Mouse (Mus musculus): ENCODE measurements at regions not wholly inside any gene's neighbourhood (a gene's known extent, or its start where the extent isn't known, plus 50 kb on each side); places are given as distances from the start of the nearest gene placed in this dataset.

DNA sequence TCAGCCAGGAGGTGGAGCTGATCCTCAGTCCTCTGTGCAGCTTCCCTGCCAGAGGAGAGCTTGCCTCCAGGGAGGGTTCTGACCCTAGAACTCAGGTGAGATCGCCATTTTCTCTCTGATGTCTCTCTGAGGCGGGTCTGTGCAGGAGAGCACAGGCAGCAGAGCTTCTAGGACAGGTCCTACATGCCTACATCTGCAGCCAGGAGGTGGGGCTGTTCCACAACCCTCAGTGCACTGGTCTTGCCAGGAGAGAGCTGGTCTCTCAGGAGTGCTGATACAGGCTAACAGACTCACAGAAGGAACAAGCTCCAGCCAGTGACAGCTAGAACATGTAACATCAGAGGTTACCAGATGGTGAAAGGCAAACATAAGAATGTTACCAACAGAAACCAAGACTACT, 165.4 kb downstream of the Tmem17 start:
- no peak overlapping the region for H3K9ac ChIP-seq (ENCODE audit: low read depth, low read length)
- no peaks in the 10 kb centered on the region for H3K27me3 ChIP-seq (ENCODE audit: insufficient read depth, low read length)
- no peaks in the 10 kb centered on the region for H3K36me3 ChIP-seq (ENCODE audit: insufficient read depth, low read length)
- no peak overlapping the region for H3K4me2 ChIP-seq (ENCODE audit: low read length)
- H3K4me3 ChIP-seq (replicated peaks; ENCODE audit: low read depth, low read length): no peak overlapping the region
- no peaks in the 10 kb centered on the region for H3K9me3 ChIP-seq (replicated peaks; ENCODE audit: low read length)
- H3K4me1 ChIP-seq (replicated peaks; ENCODE audit: insufficient read depth, low read length): no peaks in the 10 kb centered on the region
- DNase-seq (ENCODE audit: low spot score): no peak
- H3K27ac ChIP-seq: no peak overlapping the region
- no peak for ATAC-seq (replicated peaks; ENCODE audit: low FRiP score, low read depth)
- WGBS: 39% methylated on average over 2 of the region's 2 CpGs
- peak; percentile 68 for TF ChIP-seq CTCF (IDR thresholded peaks at IDR 0.05; ENCODE audit: low read depth)

GRCm38 (mm10) chr11:22684576-22684975, 172.7 kb downstream of the Tmem17 start:
- WGBS: 83% methylated on average over 4 of the region's 4 CpGs
- no peak for ATAC-seq (replicated peaks; ENCODE audit: low FRiP score, low read depth)

GRCm38 (mm10) chr11:22690829-22691228, 169.9 kb downstream of the B3gnt2 start:
- H3K4me1 ChIP-seq (replicated peaks; ENCODE audit: insufficient read depth, low read length): no peaks in the 10 kb centered on the region
- no peak overlapping the region for H3K4me2 ChIP-seq (ENCODE audit: low read length)
- H3K9me3 ChIP-seq (replicated peaks; ENCODE audit: low read length): no peaks in the 10 kb centered on the region
- H3K36me3 ChIP-seq (ENCODE audit: insufficient read depth, low read length): no peaks in the 10 kb centered on the region
- TF ChIP-seq CTCF (IDR thresholded peaks at IDR 0.05; ENCODE audit: low read depth): no peak
- no peaks in the 10 kb centered on the region for H3K27me3 ChIP-seq (ENCODE audit: insufficient read depth, low read length)
- 94% methylated on average over 3 of the region's 3 CpGs for WGBS
- H3K9ac ChIP-seq (ENCODE audit: low read depth, low read length): no peak overlapping the region
- no peak for DNase-seq (ENCODE audit: low spot score)
- ATAC-seq (replicated peaks; ENCODE audit: low FRiP score, low read depth): no peak
- H3K4me3 ChIP-seq (replicated peaks; ENCODE audit: low read depth, low read length): no peak overlapping the region
- H3K27ac ChIP-seq: no peak overlapping the region

More at GRCm38 (mm10) chr11:22684576-22684975, 172.7 kb downstream of the Tmem17 start:
- H3K4me1 ChIP-seq (replicated peaks; ENCODE audit: insufficient read depth, low read length): no peaks in the 10 kb centered on the region
- DNase-seq (ENCODE audit: low spot score): no peak
- H3K4me2 ChIP-seq (ENCODE audit: low read length): no peak overlapping the region
- H3K4me3 ChIP-seq (replicated peaks; ENCODE audit: low read depth, low read length): no peak overlapping the region
- no peak overlapping the region for H3K27ac ChIP-seq
- H3K36me3 ChIP-seq (ENCODE audit: insufficient read depth, low read length): no peaks in the 10 kb centered on the region
- H3K27me3 ChIP-seq (ENCODE audit: insufficient read depth, low read length): no peaks in the 10 kb centered on the region
- no peaks in the 10 kb centered on the region for H3K9me3 ChIP-seq (replicated peaks; ENCODE audit: low read length)
- no peak for TF ChIP-seq CTCF (IDR thresholded peaks at IDR 0.05; ENCODE audit: low read depth)
- H3K9ac ChIP-seq (ENCODE audit: low read depth, low read length): no peak overlapping the region

GRCm38 (mm10) chr11:22692281-22692857, 168.4 kb downstream of the B3gnt2 start:
- Histone ChIP-seq H3K4me1 (replicated peaks; ENCODE audit: insufficient read depth, low read length) (no peaks in the 10 kb centered on the region), H3K9me3 (replicated peaks; ENCODE audit: low read length) (no peaks in the 10 kb centered on the region), H3K36me3 (ENCODE audit: insufficient read depth, low read length) (no peaks in the 10 kb centered on the region), H3K27me3 (ENCODE audit: insufficient read depth, low read length) (no peaks in the 10 kb centered on the region), H3K27ac (no peak overlapping the region), H3K9ac (ENCODE audit: low read depth, low read length) (no peak overlapping the region), H3K4me2 (ENCODE audit: low read length) (no peak overlapping the region), H3K4me3 (replicated peaks; ENCODE audit: low read depth, low read length) (no peak overlapping the region)
- DNase-seq (ENCODE audit: low spot score) (no peak), ATAC-seq (replicated peaks; ENCODE audit: low FRiP score, low read depth) (no peak)
- TF ChIP-seq CTCF (IDR thresholded peaks at IDR 0.05; ENCODE audit: low read depth): no peak
- WGBS: 76% methylated on average over 5 of the region's 5 CpGs

GRCm38 (mm10) chr11:22692941-22693341, 167.8 kb downstream of the B3gnt2 start:
- WGBS: 42% methylated on average over 1 of the region's 1 CpGs
- Histone ChIP-seq H3K9ac (ENCODE audit: low read depth, low read length) (no peak overlapping the region), H3K9me3 (replicated peaks; ENCODE audit: low read length) (no peaks in the 10 kb centered on the region), H3K27ac (no peak overlapping the region), H3K27me3 (ENCODE audit: insufficient read depth, low read length) (no peaks in the 10 kb centered on the region), H3K4me3 (replicated peaks; ENCODE audit: low read depth, low read length) (no peak overlapping the region), H3K36me3 (ENCODE audit: insufficient read depth, low read length) (no peaks in the 10 kb centered on the region), H3K4me2 (ENCODE audit: low read length) (no peak overlapping the region), H3K4me1 (replicated peaks; ENCODE audit: insufficient read depth, low read length) (no peaks in the 10 kb centered on the region)
- DNase-seq (ENCODE audit: low spot score) (no peak), ATAC-seq (replicated peaks; ENCODE audit: low FRiP score, low read depth) (no peak; the same call in 1 of the 2 replicates)
- peak; percentile 36; the same call in 1 of the 2 replicates for TF ChIP-seq CTCF (IDR thresholded peaks at IDR 0.05; ENCODE audit: low read depth)

- no peak for ATAC-seq (replicated peaks; ENCODE audit: low FRiP score, low read depth)
These were observed 167.4 kb downstream of the B3gnt2 start for GRCm38 (mm10) chr11:22693376-22693775.

GRCm38 (mm10) chr11:22693984-22694383, 166.8 kb downstream of the B3gnt2 start:
- no peak overlapping the region for H3K4me2 ChIP-seq (ENCODE audit: low read length)
- H3K27me3 ChIP-seq (ENCODE audit: insufficient read depth, low read length): no peaks in the 10 kb centered on the region
- no peak overlapping the region for H3K9ac ChIP-seq (ENCODE audit: low read depth, low read length)
- DNase-seq (ENCODE audit: low spot score) (no peak), ATAC-seq (replicated peaks; ENCODE audit: low FRiP score, low read depth) (no peak)
- H3K4me3 ChIP-seq (replicated peaks; ENCODE audit: low read depth, low read length): no peak overlapping the region
- no peak overlapping the region for H3K27ac ChIP-seq
- H3K36me3 ChIP-seq (ENCODE audit: insufficient read depth, low read length): no peaks in the 10 kb centered on the region
- WGBS: 85% methylated on average over 2 of the region's 2 CpGs
- TF ChIP-seq CTCF (IDR thresholded peaks at IDR 0.05; ENCODE audit: low read depth): 0 out of 2 replicates have a peak, but pooled peaks have one; percentile 17
- no peaks in the 10 kb centered on the region for H3K9me3 ChIP-seq (replicated peaks; ENCODE audit: low read length)
- no peaks in the 10 kb centered on the region for H3K4me1 ChIP-seq (replicated peaks; ENCODE audit: insufficient read depth, low read length)

More at GRCm38 (mm10) chr11:22693376-22693775, 167.4 kb downstream of the B3gnt2 start:
- DNase-seq (ENCODE audit: low spot score): no peak
- Histone ChIP-seq H3K36me3 (ENCODE audit: insufficient read depth, low read length) (no peaks in the 10 kb centered on the region), H3K4me1 (replicated peaks; ENCODE audit: insufficient read depth, low read length) (no peaks in the 10 kb centered on the region), H3K4me2 (ENCODE audit: low read length) (no peak overlapping the region), H3K9ac (ENCODE audit: low read depth, low read length) (no peak overlapping the region), H3K9me3 (replicated peaks; ENCODE audit: low read length) (no peaks in the 10 kb centered on the region), H3K4me3 (replicated peaks; ENCODE audit: low read depth, low read length) (no peak overlapping the region), H3K27me3 (ENCODE audit: insufficient read depth, low read length) (no peaks in the 10 kb centered on the region), H3K27ac (no peak overlapping the region)
- TF ChIP-seq CTCF (IDR thresholded peaks at IDR 0.05; ENCODE audit: low read depth): no peak
- 90% methylated on average over 2 of the region's 2 CpGs for WGBS

All from kidney, postnatal 0 days (tissue).